Mouse (Mus musculus): Measurements from ENCODE around the gene Plod3.
"Not testable (repeated sequence)": the region's sequence is repeated elsewhere in the genome, so short reads cannot be mapped to it uniquely, and the experiment has no call there.

Plod3 gene

GRCm38 (mm10) chr5:136986695-136987137 lies at the start of gene Plod3:
Gene Plod3 (plus strand): TSS chr5:136987019.
- DNase-seq (ENCODE audit: low spot score), result peak; percentile 98

DNA sequence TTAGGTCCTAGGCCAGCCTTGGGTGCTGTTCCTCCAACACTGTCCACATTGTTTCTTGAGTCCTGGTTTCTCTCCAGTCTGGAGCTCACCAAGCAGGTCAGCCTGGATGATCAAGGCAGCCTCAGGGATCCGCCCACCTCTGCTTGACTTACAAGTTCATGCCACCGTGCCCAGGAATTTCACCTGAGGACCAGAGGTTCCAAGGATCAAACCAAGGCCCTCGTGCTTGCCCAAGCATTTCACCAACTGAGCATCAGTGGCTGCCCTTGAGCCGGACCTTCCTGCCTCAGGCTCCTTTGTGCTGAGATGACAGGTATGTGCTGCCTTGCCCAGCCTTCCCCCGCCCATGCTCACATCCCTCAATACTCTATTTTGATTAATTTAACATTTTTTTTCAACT lies 49.2 kb upstream of the Plod3 start:
- DNase-seq (ENCODE audit: low spot score), result no peak

DNA sequence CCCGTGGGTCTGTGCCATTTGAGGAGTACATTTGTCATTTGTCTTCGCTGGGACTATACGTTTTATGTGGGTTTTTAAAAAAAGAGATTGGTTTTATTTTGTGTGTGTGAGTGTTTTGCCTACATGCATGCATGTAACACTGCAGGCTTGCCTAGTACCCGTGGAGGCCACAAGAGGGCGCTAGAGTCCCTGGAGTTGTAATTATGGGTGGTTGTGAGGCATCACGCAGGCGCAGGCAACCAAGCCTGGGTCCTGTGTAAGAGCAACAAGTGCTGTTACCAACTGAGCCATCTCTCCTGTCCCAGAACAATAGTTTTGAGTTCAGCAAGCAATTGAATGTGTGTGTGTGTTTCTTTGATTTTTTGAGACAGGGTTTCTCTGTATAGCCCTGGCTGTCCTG lies 47.5 kb upstream of the Plod3 start:
- no peak for DNase-seq (ENCODE audit: low spot score)

- DNase-seq (ENCODE audit: low spot score), result not testable (repeated sequence)
Measured at GRCm38 (mm10) chr5:136940029-136940428, 46.8 kb upstream of the Plod3 start.

DNA sequence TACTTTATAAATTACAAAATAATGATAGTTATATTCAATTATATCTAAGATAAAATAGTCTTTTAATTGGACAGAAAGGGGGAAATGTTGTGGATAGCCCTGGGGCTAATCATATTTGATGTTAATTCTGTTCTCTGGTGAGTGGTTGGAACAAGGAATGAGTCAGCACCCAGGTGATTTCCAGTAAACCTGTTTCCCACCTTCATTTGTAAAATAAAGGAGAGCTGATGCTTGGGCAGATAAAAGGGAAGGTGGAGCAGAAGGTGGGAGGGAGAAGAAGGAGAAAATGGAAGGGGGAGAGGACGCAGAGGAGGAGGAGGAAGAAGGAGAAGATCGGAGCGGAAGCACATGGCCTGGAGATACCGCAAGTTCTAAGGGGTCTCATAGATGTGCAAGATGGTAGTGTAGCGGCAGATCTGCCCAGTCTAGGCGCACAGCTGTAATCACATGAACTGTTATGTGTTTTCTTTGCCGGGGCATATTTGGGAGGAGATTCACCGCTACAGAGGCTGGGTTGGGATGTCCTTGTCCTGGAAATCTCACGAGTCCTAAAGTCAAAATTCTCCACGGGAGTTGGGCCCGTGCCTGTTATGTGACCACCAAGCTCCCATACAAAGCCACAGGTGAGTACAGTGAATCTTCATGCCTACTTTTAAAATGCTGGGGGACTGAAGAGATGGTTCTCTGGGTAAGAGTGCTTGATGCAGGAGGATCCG lies 45.8 kb upstream of the Plod3 start:
- no peak for DNase-seq (ENCODE audit: low spot score)

DNA sequence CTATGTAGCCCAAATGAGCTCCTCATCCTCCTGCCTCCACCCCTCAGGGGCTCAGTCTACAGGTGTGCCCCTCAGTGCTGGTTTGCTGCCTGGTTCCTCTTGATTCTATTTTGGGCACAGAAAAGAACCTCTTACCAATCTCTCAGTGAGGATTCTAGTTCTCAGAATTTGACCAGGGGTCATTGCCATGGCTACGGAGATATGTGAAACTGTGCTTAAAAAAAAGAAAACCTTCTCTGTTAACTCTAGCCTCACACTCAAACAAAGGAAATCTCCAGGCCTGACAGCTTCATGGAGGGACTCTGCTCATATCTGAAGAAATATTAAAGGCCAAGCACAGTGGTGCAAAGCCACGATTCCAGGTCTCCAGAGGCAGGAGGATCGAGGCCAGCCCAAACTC lies 44.0 kb upstream of the Plod3 start:
- no peak for DNase-seq (ENCODE audit: low spot score)

GRCm38 (mm10) chr5:136943382-136943781 lies 43.4 kb upstream of the Plod3 start:
- no peak for DNase-seq (ENCODE audit: low spot score)

DNA sequence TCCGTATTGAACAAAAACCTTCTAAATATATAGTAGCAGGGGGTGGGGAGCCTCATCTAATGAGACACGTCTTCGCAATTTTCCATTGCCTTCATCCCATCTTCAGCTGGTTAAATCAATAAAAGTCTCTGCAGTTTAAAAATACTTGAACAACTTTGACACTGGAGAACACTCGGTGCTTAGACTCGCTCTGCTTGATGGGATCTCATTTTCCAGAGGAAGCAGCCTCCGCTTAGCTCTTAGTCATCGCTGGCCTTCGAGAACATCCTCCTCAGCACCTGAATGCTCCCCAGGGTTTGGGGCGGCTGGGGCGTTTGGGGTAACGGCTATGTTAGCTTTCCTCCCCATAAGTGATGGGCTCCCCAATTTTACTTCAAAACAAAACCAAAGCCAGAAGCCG lies 41.7 kb upstream of the Plod3 start:
- DNase-seq (ENCODE audit: low spot score), result no peak

GRCm38 (mm10) chr5:136947874-136948273 lies 38.9 kb upstream of the Plod3 start:
- no peak for DNase-seq (ENCODE audit: low spot score)

- not testable (repeated sequence) for DNase-seq (ENCODE audit: low spot score)
Measured at GRCm38 (mm10) chr5:136949551-136950336, 37.1 kb upstream of the Plod3 start.

GRCm38 (mm10) chr5:136950521-136950920 lies 36.3 kb upstream of the Plod3 start:
- DNase-seq (ENCODE audit: low spot score), result no peak

GRCm38 (mm10) chr5:136952153-136952552 lies 34.7 kb upstream of the Plod3 start:
- no peak for DNase-seq (ENCODE audit: low spot score)

DNA sequence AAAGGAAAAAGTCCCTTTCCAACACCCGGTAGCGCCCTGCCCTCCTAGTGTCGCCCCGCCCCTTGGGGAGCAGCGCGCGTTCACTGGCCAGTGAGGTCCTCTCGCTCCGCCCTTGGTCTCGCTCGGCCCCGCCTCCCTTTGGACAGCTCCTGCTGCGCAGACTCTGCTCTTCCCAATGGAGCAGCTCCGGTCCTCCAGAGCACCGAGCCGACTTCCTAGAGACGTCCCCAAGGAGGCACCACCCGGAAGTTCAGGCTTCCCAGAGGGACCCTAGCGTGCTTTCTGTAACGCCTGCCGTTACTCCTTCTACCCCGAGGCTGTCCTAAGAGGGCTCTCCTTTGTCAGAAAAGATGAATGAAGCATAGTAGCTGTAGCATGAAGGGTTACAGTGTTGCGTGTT lies 33.8 kb upstream of the Plod3 start, which contains the start of gene Fis1:
Fis1 (plus strand) TSS at position 261 of the 400 bp plus-strand sequence.
- peak; percentile 96 for DNase-seq (ENCODE audit: low spot score)

- peak; percentile 52 for DNase-seq (ENCODE audit: low spot score)
Measured at GRCm38 (mm10) chr5:136953440-136953951, 33.3 kb upstream of the Plod3 start.

DNA sequence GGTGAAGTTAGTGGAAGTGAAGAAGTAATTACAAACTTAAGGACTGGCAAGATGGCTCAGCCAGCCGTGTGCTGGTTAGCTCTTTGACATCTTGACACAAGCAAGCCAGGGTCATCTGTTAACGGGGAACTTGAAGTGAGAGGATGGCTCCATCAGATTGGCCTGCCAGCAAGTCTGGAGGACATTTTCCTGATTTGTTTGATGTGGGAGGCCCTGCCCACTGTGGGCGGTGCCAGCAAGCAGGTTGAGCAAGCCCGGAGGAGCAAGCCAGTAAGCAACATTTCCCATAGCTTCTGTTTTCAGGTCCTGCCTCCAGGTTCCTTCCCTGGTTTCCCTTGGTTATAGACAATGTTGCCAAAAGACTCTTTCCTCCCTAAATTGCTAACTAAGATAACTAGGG lies 31.2 kb upstream of the Plod3 start:
- DNase-seq (ENCODE audit: low spot score), result no peak

DNA sequence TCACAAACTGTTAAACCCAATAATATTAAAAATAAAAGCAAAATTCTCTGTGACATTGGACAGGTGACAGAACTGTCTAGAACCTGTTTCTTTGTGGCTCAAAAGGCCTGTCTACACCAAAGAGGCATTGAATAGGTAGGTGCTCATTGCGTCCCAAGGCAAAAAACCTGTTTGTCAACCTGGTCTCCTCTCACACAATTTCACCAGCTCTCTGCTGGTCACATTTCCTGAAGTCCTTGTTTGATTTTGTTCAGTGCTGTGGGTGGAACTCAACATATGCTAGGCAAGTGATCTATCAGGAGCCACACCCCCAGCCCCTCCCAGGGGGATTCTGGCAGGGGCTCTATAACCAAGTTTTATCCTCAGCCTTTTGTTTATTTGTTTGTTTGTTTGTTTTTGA lies 29.6 kb upstream of the Plod3 start:
- no peak for DNase-seq (ENCODE audit: low spot score)

GRCm38 (mm10) chr5:136958991-136959605 lies 27.7 kb upstream of the Plod3 start:
- no peak for DNase-seq (ENCODE audit: low spot score)

DNA sequence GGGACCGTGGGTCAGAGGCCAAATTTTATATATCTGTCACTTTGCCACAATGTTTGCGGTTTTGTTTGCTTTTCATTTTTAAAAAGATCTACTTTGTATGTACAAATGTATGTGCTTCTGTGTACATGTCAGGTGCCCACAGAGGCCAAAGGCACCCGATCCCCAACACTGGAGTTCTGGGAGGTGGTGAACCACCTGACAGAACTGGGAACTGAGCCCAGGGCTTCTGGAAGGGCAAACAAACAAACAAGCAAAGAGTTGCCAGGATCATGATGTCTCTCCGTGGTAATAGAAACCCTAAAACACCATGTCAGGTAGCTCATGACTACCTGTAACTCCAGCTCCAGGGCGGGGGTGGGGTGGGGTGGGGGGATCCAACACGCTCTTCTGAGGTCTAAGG lies 26.8 kb upstream of the Plod3 start:
- DNase-seq (ENCODE audit: low spot score), result no peak

DNA sequence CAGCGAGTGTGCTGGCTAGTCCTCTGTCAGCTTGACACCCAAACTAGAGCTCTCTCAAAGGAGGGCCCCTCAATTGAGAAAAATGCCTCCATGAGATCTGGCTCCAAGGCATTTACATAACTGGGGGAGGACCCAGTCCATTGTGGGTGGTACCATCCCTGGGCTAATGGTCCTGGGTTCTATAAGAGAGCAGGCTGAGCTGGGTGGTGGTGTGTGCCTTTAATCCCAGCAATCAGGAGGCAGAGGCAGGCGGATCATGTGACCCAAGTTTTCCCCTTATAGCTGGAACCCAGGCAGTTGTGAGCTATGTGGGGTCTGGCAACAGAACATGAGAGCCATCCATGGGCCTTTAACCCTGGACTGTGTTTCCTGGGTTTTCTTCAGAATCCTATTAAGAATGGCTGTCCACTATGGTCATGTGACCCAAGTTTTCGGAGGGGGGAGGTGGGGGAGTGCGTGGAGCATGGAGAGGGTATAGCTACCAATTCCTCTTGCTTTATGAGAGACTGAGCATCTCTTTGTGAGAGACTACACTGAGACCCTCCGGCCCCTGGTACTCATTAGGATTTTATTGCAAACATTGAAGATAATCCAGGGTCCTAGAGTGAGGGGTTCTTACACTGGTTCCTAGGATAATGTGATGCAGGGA lies 25.4 kb upstream of the Plod3 start:
- DNase-seq (ENCODE audit: low spot score), result peak; percentile 34

- peak; percentile 93 for DNase-seq (ENCODE audit: low spot score)
Measured at GRCm38 (mm10) chr5:136961983-136962461, 24.8 kb upstream of the Plod3 start.

DNA sequence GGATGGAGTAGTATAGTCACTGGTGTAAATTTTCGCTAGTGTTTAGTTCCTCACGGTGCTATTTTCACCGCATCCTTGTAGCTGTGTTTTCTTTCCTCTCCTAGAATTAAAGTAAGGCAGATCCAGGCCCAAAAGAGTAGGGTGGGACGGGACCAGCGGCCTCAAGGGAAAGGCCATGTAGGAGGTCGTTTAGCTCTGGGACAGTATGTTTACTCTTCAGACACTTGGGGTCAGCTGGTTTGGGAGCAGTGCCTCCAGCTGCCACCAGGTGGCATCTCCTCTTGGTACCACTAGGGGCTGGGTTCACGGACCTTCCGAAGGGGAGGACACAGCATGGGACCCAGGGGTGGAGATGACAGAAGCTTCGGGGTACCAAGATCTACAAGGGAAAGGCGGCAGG lies 24.3 kb upstream of the Plod3 start:
- DNase-seq (ENCODE audit: low spot score), result peak; percentile 88

GRCm38 (mm10) chr5:136962966-136963540 lies 23.8 kb upstream of the Plod3 start:
- DNase-seq (ENCODE audit: low spot score), result no peak
